Mouse (Mus musculus) adipocyte (in vitro differentiated cells): ENCODE results near the gene Abcc5.
"Not testable (repeated sequence)": the region's sequence is repeated elsewhere in the genome, so short reads cannot be mapped to it uniquely, and the experiment has no call there.

Experiments
- DNase-seq: peaks from one replicate; pipeline ENCODE4 v3.0.0-alpha.2; 2016; ENCODE audit warnings: low spot score

The Abcc5 gene

GRCm38 (mm10) chr16:20422938-20423730, 3.1 kb downstream of the Abcc5 start:
- DNase-seq, result no peak

- peak; percentile 36 for DNase-seq
Observed at GRCm38 (mm10) chr16:20418054-20418453, 8.1 kb downstream of the Abcc5 start.

DNA sequence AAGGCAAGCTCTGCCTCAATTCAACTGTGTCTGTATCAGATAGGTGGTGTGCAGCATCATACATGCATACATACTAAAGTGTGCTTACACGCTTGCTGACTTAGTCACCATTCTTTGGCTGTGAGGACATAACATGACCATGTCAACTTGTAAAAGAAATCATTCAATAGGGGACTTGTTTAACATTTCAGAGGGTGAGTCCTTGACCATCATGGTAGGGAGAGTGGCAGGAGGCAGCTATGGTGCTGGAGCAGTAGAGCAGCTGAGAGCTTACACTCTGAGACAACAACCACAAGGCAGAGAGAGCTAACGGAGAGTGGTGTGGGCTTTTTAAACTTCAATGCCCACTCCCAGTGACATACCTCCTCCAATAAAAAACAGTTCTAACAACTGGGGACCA, 9.9 kb downstream of the Abcc5 start:
- DNase-seq, result no peak

DNA sequence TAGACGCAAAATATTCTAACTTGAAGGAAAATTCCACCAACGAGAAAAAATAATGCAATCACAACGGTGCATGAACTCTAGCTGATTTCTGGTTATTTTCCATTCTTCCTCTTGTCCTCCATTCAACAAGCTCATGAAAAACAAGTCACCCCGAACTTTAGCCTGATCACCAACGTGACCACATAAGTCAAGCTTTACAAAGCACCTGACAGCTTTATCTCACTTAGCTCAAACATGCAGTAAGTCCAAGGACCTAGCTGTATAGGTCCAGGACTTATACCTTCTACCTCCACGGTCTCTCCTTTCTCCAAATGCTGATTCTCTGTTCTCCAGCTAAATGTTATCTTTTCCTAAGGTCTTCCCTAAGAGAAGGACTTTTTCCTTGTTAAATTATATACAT, 10.4 kb downstream of the Abcc5 start:
- peak; percentile 41 for DNase-seq

DNA sequence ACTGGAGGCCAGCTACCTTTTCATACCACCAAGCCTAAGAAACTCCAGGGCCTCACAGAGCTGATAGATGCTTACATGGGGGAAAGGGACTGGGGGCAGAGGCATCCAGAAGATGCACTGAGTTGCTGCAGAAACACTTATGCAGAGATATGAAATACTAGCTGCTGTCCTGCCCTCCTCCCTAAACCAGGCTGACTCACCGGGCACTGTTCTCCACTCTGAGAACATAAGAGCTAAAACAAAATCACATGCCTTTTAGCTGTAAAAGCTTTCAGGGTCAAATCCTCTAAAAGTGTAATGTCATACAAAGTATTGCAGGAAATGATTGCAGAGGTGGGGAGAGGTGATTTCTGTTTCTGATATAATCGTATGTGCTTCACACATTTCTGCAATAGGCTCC, 11.0 kb downstream of the Abcc5 start:
- peak; percentile 43 for DNase-seq

DNA sequence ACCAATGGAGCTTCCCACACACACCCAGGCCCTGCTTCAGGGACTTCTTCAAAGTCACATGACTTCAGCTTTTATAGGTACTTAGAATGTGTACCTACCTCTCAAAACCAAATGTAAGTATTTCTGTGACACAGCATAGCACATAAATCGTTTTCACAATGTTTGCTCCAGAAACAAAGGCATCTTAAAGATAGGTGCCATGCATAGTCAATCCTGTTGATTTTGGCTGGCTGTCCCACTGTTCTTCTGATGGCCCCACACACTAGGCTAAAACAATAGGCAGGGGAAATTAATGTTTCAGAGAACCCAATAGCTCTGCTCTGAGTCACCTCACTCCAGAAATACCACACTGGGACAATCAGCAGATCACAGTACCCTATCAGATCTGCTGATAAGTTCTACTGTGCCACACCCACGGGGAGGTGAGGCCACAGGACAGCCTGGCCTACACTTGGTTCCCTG, 12.3 kb downstream of the Abcc5 start:
- DNase-seq, result no peak

DNA sequence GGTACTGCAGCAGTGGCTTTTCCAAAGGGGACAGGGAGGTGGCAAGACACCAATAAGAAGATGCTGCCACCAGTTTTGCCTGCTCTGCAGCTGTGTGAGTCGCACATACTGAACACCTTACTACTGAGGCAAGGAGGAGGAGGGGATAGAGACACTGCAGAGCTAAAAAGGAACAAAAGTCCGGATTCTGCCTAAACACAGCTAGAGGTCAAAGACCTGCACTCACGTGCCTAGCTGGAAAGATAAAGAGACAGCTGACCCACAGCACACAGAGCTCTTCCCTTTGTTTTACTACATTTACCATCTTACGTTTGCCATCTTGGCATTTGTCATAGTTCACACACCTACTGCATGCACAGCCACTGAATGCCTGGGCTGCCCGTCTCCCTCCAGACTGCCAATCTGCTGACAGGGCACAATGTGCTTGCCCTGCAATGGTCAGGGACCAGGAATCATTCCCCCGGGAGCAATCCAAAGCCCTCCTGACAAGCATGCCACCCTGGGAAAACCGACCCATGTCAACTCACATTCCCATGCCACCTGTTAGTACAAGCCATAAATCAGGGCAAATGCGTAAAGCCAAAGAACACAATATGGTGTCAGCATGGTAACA, 14.1 kb downstream of the Abcc5 start:
- no peak for DNase-seq

DNA sequence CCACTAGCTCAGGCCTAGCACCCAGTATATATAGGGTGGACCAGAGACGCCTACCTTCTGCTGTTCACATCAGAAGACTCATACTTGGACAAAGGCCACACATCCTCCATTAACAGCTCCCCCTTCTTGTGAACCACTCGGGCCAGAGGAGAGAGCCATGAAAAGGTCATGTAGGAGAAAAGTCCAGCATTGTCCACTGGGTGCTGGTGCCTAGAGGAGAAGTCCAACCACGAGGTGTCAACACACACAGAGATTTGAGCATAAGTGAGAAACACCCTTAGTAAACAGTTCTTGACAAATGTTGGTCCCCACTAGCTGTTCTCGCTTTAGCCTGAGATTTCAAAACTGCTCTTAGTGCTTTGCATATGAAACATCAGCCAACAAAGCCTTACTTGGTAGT, 20.9 kb downstream of the Abcc5 start:
- no peak for DNase-seq

DNA sequence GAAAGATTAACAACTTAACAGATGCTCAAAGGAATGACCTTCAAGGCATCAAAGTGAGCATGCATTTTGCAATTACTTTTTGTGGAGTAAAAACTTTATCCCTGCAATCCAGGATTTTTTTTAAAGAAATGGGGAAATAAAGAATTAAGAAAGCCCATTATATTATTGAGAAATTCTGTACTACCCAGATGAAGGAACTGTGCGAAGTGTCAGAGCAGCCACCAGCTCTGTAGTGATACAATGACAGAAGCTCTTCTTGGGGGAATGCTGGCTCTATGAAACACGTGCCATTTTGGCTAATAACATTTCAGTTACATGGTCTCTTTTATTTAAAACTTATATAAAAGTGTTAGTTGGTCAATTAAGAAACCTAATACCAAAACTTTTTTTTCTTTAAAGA, 22.9 kb downstream of the Abcc5 start:
- peak; percentile 57 for DNase-seq

- peak; percentile 82 for DNase-seq
Observed at GRCm38 (mm10) chr16:20401592-20401991, 24.6 kb downstream of the Abcc5 start.

DNA sequence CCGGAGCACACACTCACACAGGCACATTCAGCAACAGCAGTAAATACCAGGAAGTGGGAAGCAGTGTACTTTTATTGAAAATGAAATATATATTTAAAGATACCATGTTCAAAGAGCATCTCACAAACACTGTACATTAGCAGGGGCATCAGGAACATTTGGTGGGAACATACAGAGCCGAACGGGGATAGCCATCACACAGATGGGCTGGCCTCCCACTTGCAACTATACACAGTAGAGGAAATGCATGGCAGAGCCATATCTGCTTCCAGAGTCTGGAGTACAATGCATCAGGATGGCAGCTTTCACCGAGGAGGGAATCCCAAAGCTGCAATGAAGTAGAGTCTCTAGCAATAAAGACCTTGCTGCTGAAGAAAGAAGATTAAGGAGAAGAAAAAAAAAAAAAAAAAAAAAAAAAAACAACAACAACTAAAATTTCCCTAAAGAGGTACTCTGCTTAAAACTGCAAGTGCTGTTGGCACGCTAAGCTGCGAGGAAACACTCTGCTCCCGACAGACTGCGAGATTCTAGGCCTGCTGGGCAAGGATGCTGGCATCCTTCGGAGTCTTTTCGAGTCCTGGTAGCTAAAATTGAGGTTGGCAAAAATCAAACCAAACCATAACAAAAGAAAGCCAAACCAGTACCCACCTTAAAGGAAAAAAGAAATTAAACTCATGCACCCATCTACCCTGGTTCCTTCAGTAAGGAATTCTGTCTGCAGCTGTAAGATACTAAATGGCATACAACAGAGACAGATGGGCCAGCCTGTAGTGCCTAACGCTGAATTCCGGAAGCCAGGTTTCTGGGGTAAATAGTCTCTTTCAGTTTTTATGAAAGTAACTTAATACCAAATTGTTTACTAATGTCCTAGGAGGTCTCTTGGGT, 25.2 kb downstream of the Abcc5 start:
- DNase-seq, result no peak

- DNase-seq, result no peak
Observed at GRCm38 (mm10) chr16:20396851-20397250, 29.3 kb downstream of the Abcc5 start.

- no peak for DNase-seq
Observed at GRCm38 (mm10) chr16:20395216-20395907, 30.8 kb downstream of the Abcc5 start.

GRCm38 (mm10) chr16:20391753-20392152, 34.4 kb downstream of the Abcc5 start:
- DNase-seq, result no peak

GRCm38 (mm10) chr16:20390233-20390632, 36.0 kb downstream of the Abcc5 start:
- no peak for DNase-seq

GRCm38 (mm10) chr16:20381031-20381430, 45.2 kb downstream of the Abcc5 start:
- peak; percentile 77 for DNase-seq

DNA sequence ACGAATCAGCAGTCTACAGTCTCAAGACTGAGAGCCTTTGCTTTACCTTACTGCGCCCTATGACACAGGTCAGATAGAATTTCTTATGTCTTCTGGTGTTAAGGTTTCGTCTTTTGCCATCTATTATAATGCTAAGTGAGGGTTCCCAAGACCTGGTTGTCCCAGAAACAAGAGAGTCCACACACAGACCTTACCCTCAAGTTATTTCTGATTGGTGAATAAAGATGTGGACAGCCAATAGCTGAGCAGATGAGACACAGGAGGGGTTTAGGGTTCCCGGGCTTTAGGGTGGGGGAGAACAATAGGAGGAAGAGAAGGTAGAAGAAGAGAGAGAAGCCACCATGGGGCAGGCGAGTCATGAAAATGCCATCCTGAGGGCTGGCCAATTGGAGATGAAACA, 50.9 kb downstream of the Abcc5 start:
- no peak for DNase-seq

GRCm38 (mm10) chr16:20371731-20372130, 54.5 kb downstream of the Abcc5 start:
- DNase-seq, result peak; percentile 57

DNA sequence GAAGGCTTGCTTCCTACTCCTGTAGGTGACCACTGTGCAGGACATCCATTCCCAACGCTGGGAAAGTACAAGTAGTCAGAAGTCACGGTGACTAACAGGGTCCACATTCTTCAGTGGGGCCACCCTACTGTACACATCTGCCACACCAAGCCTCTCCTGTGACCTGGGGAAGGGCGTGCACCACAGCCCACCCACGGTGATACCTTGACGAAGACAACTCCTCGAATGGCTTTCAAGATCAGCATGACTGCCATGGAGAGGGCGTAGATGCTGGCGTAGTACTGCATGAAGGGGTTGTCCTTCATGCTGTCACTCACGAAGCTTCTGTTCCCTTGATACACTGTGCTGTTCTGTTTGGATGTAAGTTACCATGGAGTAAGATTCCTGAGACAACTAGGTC, 58.0 kb downstream of the Abcc5 start:
- no peak for DNase-seq

DNA sequence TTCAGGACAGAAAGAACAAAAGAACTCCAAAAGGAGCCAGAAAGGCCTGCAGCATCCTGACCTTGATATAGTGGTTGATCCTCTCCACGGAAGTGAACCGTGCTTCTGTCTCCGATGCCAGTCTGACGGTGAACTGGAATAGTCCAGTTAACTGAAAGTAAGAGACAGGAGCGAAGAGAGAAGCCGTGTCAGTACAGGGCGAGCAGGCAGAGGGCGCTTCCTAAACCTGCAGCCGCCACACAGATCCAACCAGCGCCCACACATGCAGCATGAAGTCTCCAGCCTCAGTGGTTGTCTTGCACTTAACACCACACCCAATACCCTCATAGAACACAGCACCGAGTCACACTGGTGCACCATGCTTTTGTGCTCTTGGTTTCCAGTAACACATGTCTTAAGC, 64.1 kb downstream of the Abcc5 start:
- no peak for DNase-seq

DNA sequence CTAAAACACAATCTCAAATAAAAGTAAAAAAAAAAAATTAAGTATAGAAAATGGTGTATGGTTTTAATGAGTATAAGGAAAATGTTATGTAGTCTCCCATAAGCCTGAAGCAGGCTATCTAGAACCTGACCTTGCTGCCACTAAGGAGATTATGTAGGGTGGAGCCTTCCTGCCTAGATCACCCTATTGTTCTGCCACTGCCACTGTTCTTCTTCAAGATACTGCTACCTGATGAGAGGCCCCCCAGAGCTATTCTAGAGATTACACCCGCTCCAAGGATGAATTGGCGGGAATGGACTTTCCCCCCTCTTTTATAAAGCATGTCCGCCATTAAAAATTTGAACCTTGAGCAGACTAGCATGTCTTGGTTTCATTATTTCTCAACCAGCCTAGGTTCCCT, 64.7 kb downstream of the Abcc5 start:
- DNase-seq, result not testable (repeated sequence)
